Mouse (Mus musculus) ovary, postnatal 36 days (tissue): ENCODE data around the gene Twsg1.
A peak's percentile ranks its signal among the peaks of the same experiment; 100 is the strongest.

Experiments
- DNase-seq: peaks from one replicate; pipeline ENCODE4 v3.0.0; 2022; ENCODE audit warnings: low spot score, mixed read lengths

The Twsg1 gene

DNA sequence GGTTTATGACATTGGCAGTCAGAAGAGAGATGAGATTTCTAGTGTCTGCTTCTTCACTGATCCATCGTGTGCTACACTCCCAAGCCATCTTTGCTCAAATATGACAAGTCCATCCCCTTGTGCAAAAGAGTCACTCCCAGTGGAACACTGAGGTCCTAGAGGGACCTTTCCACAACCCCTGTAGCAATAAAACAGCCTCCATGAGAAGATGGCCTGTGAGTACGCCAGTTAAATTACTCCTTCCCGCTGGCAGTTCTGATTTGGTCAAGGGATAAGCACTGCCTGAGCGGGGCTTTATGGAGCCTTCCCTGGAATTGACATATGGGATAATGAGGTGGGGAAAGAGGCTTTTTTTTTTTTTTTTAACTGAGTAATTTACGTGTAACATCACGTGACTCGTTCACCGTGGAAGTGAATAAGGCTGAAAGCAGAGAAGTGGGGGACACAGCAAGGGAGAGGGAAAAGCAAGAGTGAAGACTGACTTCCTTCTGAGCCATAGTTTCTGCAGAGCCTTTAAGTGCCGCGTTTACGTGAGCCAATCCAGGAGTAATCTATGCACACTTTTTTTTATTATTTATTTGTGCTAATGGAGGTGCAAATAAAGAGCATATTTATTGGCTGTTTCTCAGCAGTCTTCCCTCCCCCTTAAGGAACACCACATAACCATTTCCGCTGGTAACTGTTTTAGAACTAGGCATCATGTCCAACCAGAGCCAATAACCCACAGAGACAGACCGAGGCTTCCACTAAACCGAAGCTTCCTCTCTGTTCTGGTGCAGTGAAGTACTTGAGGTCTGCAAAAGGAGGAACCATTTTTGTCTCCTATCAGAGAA is 65.1 kb downstream of the Twsg1 start, which contains the start of gene Ralbp1:
Ralbp1 (minus strand) TSS at position 102 of the 833 bp plus-strand sequence.
- no peak for DNase-seq

GRCm38 (mm10) chr17:65885398-65885696 is 65.7 kb downstream of the Twsg1 start:
- DNase-seq: no peak

- DNase-seq: peak; percentile 99
Measured at GRCm38 (mm10) chr17:65884691-65885397, 66.2 kb downstream of the Twsg1 start.

- no peak for DNase-seq
Measured at GRCm38 (mm10) chr17:65884061-65884669, 66.9 kb downstream of the Twsg1 start.

- no peak for DNase-seq
Measured at GRCm38 (mm10) chr17:65877026-65877425, 74.0 kb downstream of the Twsg1 start.

GRCm38 (mm10) chr17:65873834-65874233 is 77.2 kb downstream of the Twsg1 start:
- DNase-seq: no peak

GRCm38 (mm10) chr17:65873156-65873555 is 77.9 kb downstream of the Twsg1 start:
- DNase-seq: no peak

- peak; percentile 38 for DNase-seq
Measured at GRCm38 (mm10) chr17:65872652-65873051, 78.4 kb downstream of the Twsg1 start.

DNA sequence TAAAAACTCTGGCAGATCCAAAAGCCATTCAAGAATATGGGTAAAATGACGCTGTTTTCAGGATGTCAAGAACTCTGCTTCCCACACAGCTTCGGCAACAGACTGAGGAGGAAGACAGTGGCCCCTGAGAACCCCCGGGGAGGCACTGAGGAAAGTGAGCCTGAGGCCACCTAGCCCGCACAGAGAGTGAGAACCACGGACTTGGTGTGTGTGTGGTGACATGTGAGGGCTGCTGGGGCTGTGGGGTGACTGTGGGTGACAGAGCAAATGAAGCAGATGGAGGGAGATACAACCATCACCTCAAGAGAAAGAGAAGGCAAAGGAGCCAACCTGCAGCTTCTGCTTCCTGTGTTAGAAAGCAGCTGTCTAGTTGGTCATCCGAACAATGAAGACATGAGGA is 79.0 kb downstream of the Twsg1 start:
- no peak for DNase-seq
